23 mouse cellular contexts compared by ENCODE assay signal in genomic region chr1:90660150-90660549, GRCm38 (mm10).
"Had no signal": no experiment of that assay in that cellular context is flagged by ENCODE, and none has a peak within 500 bp of the region (broad histone marks: within the 10 kb centered on the region; RNA-seq: fewer than 3 reads in every experiment).

No protein-coding gene starts in this region.

- H3K27ac ChIP-seq: heart, adult 2 months; heart, embryonic 10.5 days; hindbrain, embryonic 10.5 days; hindbrain, embryonic 12.5 days; hindbrain, embryonic 14.5 days; intestine, embryonic 15.5 days; layer of hippocampus, adult 2 months; limb, embryonic 13.5 days; limb, embryonic 15.5 days had no signal

- H3K4me3 ChIP-seq: heart, adult 2 months; heart, embryonic 10.5 days; heart, embryonic 12.5 days; hindbrain, embryonic 10.5 days; hindbrain, embryonic 12.5 days; intestine, embryonic 15.5 days; layer of hippocampus, adult 2 months; limb, embryonic 13.5 days; limb, embryonic 15.5 days had no signal

- H3K36me3 ChIP-seq: heart, embryonic 10.5 days; heart, embryonic 12.5 days; hindbrain, embryonic 10.5 days; hindbrain, embryonic 12.5 days; intestine, embryonic 15.5 days; limb, embryonic 13.5 days; limb, embryonic 15.5 days had no signal

- H3K9ac ChIP-seq: heart, embryonic 12.5 days; hindbrain, embryonic 12.5 days; hindbrain, embryonic 14.5 days; intestine, embryonic 15.5 days; limb, embryonic 13.5 days; limb, embryonic 15.5 days had no signal

- H3K4me1 ChIP-seq: heart, embryonic 10.5 days; hindbrain, embryonic 10.5 days; hindbrain, embryonic 12.5 days had no signal

- H3K4me2 ChIP-seq: heart, embryonic 12.5 days; hindbrain, embryonic 12.5 days; hindbrain, embryonic 14.5 days; intestine, embryonic 15.5 days; limb, embryonic 13.5 days; limb, embryonic 15.5 days had no signal

- H3K9me3 ChIP-seq: heart, embryonic 10.5 days; heart, embryonic 12.5 days; hindbrain, embryonic 10.5 days; hindbrain, embryonic 12.5 days; intestine, embryonic 15.5 days; limb, embryonic 13.5 days; limb, embryonic 15.5 days had no signal

- DNase-seq: gastrocnemius, postnatal 14 days; gastrocnemius, postnatal 36 days; heart, adult 2 months; heart, postnatal 10 days; heart, postnatal 4 days; kidney, adult 18-20 months; kidney, adult 8-10 months; kidney, postnatal 10 days; kidney, postnatal 25 days; kidney, postnatal 4 days; left cerebral cortex, postnatal 4 days had no signal

- ATAC-seq: hindbrain, embryonic 16.5 days; inflammation-experienced regulatory T-cells, adult 6 months; intestine, embryonic 15.5 days; intestine, postnatal 0 days had no signal

- H3K27me3 ChIP-seq: heart, embryonic 12.5 days; hindbrain, embryonic 12.5 days; intestine, embryonic 15.5 days; limb, embryonic 13.5 days; limb, embryonic 15.5 days had no signal
